Mouse (Mus musculus): ENCODE data around the gene Pla2g4a. TPM values are rescaled to one million over a fixed set of nuclear protein-coding genes. Genes with fewer than 3 reads are reported as not detected.
"Not testable (repeated sequence)": the region's sequence is repeated elsewhere in the genome, so short reads cannot be mapped to it uniquely, and the experiment has no call there.

Gene Pla2g4a
- total RNA-seq, 2 experiments from 2014 or later: 5.9 to 7.1 TPM

DNA sequence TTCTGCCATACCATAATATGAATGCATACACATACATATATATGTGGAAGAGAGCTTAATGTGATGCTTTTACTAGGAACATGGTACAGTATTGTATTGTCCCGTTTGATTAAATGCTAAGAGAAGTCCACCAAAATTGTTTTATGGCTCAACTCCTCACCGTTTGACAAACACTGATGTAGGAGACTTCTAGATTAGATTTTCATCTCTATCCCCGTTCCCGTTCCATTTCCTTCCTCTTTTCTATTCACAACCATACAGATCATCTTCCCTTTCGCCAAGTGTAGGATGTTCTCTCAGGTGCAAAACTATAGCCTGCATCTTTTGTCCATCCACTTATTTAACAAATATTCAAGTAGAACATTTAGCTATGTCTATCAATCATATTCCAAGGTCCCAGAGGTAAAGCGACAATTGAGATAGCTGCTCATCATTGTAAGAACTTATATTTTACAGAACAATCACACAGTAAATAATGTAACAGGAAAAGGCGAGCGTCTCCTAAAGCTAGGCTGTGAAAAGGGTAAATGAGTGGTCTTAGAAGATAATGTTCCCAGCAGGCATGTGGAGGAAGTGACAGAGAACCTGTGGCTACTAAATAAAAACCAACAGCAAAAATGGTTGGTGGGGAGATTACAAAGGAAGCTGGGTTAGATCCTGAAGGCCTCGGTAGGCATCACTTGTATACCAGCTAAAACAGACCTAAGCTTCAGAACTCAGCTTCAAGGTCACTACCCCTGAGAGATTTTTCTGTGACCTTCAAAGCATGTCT is 21.6 kb downstream of the Pla2g4a start:
- no peak for DNase-seq (ENCODE audit: low spot score in 2 of 2)

GRCm38 (mm10) chr1:149937825-149938224 is 23.3 kb downstream of the Pla2g4a start:
- no peak for DNase-seq (ENCODE audit: low spot score in 2 of 2)

- DNase-seq (ENCODE audit: low spot score in 2 of 2): no peak
These were observed 31.9 kb downstream of the Pla2g4a start for GRCm38 (mm10) chr1:149929140-149929539.

DNA sequence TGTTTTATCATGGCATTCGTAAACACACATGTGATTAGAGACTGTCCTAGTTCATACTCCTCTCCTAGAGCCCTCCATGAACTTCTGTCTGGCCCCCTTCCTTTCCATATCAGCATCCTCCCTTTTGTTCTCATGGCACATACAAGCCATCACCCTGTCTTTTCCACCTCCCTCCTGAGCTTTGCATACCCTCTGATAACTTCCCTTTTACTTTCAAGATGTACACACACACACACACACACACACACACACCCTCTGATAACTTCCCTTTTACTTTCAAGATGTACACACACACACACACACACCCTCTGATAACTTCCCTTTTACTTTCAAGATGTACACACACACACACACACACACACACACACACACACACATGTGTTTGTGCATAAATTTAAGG is 37.4 kb downstream of the Pla2g4a start:
- not testable (repeated sequence) for DNase-seq (ENCODE audit: low spot score in 2 of 2)

DNA sequence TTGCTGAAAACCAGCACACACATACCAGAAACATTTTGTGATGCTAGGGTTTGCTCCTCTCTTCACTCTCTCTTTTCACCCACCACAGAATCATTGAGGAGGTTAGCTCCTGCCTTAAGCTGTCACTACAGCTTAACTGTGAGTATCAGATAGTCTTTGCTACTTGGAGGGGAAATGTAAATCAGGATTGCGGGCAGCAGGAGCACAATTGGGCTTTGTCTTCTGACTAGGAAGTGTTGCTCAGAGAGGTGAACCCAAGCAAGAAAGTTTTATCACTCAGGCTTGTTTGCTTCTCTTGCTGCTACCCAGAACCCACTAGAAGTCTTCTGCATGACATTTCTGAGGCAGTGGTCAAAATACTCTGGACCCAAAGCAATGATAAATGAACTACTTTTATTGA is 38.9 kb downstream of the Pla2g4a start:
- DNase-seq (ENCODE audit: low spot score in 2 of 2): no peak

DNA sequence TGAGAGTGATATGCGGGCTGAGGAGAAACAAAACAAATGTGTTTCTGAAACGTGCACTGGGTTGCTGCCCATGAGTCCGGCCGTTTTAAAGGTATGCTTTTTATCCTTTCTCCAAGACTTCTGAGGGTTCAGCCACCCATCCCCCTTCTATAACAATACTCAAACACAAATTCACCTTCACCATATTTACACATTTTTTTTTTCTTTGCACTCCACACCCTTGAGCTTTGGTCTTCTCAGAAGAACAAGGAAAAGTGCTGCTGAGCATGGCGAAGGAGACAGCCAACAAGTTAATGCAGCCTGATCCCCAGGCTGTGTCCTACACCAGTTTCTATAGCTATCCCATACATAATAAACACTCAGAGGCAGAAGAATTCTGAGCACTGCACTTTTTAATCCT is 39.8 kb downstream of the Pla2g4a start:
- DNase-seq (ENCODE audit: low spot score in 2 of 2): no peak

- DNase-seq (ENCODE audit: low spot score in 2 of 2): no peak
These were observed 41.8 kb downstream of the Pla2g4a start for GRCm38 (mm10) chr1:149919301-149919700.

GRCm38 (mm10) chr1:149912984-149913383 is 48.1 kb downstream of the Pla2g4a start:
- DNase-seq (ENCODE audit: low spot score in 2 of 2): no peak

DNA sequence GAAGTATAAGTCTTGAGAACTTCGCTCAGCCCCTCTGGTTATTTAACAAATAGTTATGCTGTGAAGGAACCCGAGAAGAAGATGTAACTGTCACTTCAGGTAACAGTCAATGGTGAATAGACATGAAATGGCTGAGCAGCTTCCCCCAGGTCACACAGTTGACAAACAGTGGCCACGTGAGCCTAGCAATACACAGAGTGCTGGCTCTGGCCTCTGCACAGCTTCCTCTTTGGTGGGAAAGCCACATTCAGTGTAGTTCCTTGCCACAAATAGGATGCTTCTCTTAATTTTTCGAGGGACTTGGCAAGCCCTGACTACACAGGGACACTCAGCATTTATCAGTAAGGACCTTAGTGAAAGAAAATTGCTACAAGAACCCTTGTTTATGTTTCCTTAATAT is 50.0 kb downstream of the Pla2g4a start:
- DNase-seq (ENCODE audit: low spot score in 2 of 2): no peak

- peak in 1 of 2 experiments; percentile 36 for DNase-seq (ENCODE audit: low spot score in 2 of 2)
These were observed 63.0 kb downstream of the Pla2g4a start for GRCm38 (mm10) chr1:149898001-149898625.

- no peak for DNase-seq (ENCODE audit: low spot score in 2 of 2)
These were observed 64.5 kb downstream of the Pla2g4a start for GRCm38 (mm10) chr1:149896590-149896989.

GRCm38 (mm10) chr1:149894940-149895339 is 66.2 kb downstream of the Pla2g4a start:
- no peak for DNase-seq (ENCODE audit: low spot score in 2 of 2)

GRCm38 (mm10) chr1:149893903-149894302 is 67.2 kb downstream of the Pla2g4a start:
- no peak for DNase-seq (ENCODE audit: low spot score in 2 of 2)

DNA sequence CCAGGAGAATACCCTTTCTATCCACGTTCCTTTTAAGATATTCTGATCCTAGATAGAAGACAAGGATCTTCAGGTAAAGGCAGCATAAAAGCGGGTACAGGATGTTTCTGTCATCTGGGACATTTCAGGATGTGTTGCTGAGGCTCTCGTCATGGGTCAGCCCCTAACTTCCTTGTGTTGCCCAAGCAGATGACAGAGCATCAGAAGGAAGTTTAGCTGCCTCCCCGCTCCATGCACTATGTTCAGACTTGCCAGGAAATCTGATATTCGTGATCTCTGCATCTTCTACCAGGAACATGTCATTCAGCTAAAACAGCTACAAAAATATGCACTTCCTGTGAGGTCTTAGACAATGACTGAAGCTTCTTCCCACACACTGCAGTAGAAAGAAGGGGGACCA is 70.0 kb downstream of the Pla2g4a start:
- DNase-seq (ENCODE audit: low spot score in 2 of 2): no peak

- no peak for DNase-seq (ENCODE audit: low spot score in 2 of 2)
These were observed 78.6 kb downstream of the Pla2g4a start for GRCm38 (mm10) chr1:149882419-149883025.

GRCm38 (mm10) chr1:149878175-149878574 is 82.9 kb downstream of the Pla2g4a start:
- no peak for DNase-seq (ENCODE audit: low spot score in 2 of 2)

- no peak for DNase-seq (ENCODE audit: low spot score in 2 of 2)
These were observed 84.6 kb downstream of the Pla2g4a start for GRCm38 (mm10) chr1:149876502-149876901.

- DNase-seq (ENCODE audit: low spot score in 2 of 2): no peak
These were observed 89.5 kb downstream of the Pla2g4a start for GRCm38 (mm10) chr1:149871625-149872024.

DNA sequence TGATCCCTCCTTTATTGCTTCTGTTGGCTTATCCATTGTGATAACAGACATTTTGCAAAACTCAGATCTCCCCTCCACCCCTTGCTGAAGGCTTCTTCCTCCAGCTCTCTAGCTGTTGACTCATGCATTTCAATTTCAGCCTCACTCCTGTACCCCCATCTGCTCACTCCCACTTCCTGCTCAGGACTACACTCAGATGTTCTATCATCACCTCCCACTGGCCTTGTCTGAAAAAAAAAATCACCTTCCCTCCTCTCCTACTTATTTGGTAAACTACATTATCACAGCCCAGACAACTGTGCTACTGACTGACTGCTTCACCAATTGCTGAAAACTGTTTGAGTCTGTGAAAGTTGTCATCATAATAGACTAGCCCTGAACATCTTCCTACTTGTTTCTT is 93.8 kb downstream of the Pla2g4a start:
- DNase-seq (ENCODE audit: low spot score in 2 of 2): no peak

DNA sequence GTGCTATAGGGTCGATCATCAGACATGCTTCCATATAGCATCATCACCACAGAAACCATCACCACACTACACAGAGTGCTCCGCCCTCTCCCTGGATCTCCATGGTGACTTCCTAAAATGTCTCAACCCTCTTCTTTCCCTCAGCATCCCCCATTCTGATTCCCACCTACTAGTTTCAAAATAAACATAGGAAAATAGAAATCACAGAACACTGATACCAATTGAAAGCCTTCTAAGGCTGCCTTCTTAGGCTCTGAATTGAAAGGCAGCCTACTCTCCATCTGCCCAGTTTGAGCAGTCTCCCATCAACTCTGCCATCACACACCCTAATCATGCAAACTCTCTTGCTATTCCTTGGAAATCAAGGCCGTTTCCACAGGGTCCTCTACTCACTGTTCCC is 94.9 kb downstream of the Pla2g4a start:
- no peak for DNase-seq (ENCODE audit: low spot score in 2 of 2)

GRCm38 (mm10) chr1:149862801-149863200 is 98.3 kb downstream of the Pla2g4a start:
- DNase-seq (ENCODE audit: low spot score in 2 of 2): peak in 1 of 2 experiments; percentile 30

- DNase-seq (ENCODE audit: low spot score in 2 of 2): no peak
These were observed 98.9 kb downstream of the Pla2g4a start for GRCm38 (mm10) chr1:149862181-149862580.

Data from gastrocnemius, postnatal 4 days (tissue).